Mouse (Mus musculus) adrenal gland, adult 18-20 months (tissue): ENCODE data around the gene Sfta2. TPM values are rescaled to one million over a fixed set of nuclear protein-coding genes. Genes with fewer than 3 reads are reported as not detected.

ENCODE experiments used
- DNase-seq, 2 experiments: peaks; one replicate each; pipeline ENCODE4 v3.0.0; 2021 to 2022; ENCODE audit warnings: low spot score in 2 of 2
- long read RNA-seq, 2 experiments: library from polyadenylated mRNA; stranded (forward); transcript quantifications; one replicate each; pipeline ENCODE4 v2.0.0; 2021
- total RNA-seq, 2 experiments: library from RNA; stranded (reverse); gene quantifications; 1 replicate in 1 of 2; 2 replicates in 1 of 2; pipeline ENCODE4 v1.2.3; 2021

Sfta2 gene
- total RNA-seq = not detected
- long read RNA-seq, experiment 1 = 0 reads
- long read RNA-seq, experiment 2 = 0 reads

- DNase-seq = no peak
These were observed at the start of gene Sfta2 for GRCm38 (mm10) chr17:35601249-35601648. Gene Sfta2 (plus strand): TSS chr17:35601549.

GRCm38 (mm10) chr17:35551881-35552414 is 49.4 kb upstream of the Sfta2 start, which contains the start of gene Cdsn:
Gene Cdsn (plus strand): TSS chr17:35552128.
- no peak for DNase-seq

- no peak for DNase-seq
These were observed 47.0 kb upstream of the Sfta2 start for GRCm38 (mm10) chr17:35554321-35554720.

- DNase-seq = no peak
These were observed 46.5 kb upstream of the Sfta2 start for GRCm38 (mm10) chr17:35554761-35555397.

- no peak for DNase-seq
These were observed 45.1 kb upstream of the Sfta2 start for GRCm38 (mm10) chr17:35556186-35556765.

GRCm38 (mm10) chr17:35556812-35557211 is 44.5 kb upstream of the Sfta2 start:
- DNase-seq = no peak

- DNase-seq = no peak
These were observed 44.0 kb upstream of the Sfta2 start for GRCm38 (mm10) chr17:35557351-35557750.

- no peak for DNase-seq
These were observed 43.1 kb upstream of the Sfta2 start for GRCm38 (mm10) chr17:35558216-35558615.

- no peak for DNase-seq
These were observed 34.2 kb upstream of the Sfta2 start, which contains the start of gene 2300002M23Rik for GRCm38 (mm10) chr17:35567150-35567549. Gene 2300002M23Rik (plus strand): TSS chr17:35567450.

- no peak for DNase-seq
These were observed 33.6 kb upstream of the Sfta2 start for GRCm38 (mm10) chr17:35567767-35568166.

GRCm38 (mm10) chr17:35569091-35569944 is 32.0 kb upstream of the Sfta2 start:
- DNase-seq = no peak

- DNase-seq = no peak
These were observed 30.5 kb upstream of the Sfta2 start for GRCm38 (mm10) chr17:35570836-35571235.

GRCm38 (mm10) chr17:35571477-35571876 is 29.9 kb upstream of the Sfta2 start:
- DNase-seq = no peak

GRCm38 (mm10) chr17:35578211-35578610 is 23.1 kb upstream of the Sfta2 start:
- DNase-seq = peak; percentile 70 to 79

GRCm38 (mm10) chr17:35582900-35583299 is 18.4 kb upstream of the Sfta2 start:
- DNase-seq = no peak

- DNase-seq = peak; percentile 77 to 81
These were observed 16.9 kb upstream of the Sfta2 start for GRCm38 (mm10) chr17:35584330-35584937.

- no peak for DNase-seq
These were observed 14.1 kb upstream of the Sfta2 start for GRCm38 (mm10) chr17:35587291-35587690.

GRCm38 (mm10) chr17:35588387-35588786 is 13.0 kb upstream of the Sfta2 start:
- no peak for DNase-seq

GRCm38 (mm10) chr17:35590410-35591218 is 10.7 kb upstream of the Sfta2 start:
- DNase-seq = peak; percentile 68 to 74

GRCm38 (mm10) chr17:35591219-35591578 is 10.2 kb upstream of the Sfta2 start:
- no peak for DNase-seq
